Mouse (Mus musculus): ENCODE measurements around the gene Cd81. TPM values are rescaled to one million over a fixed set of nuclear protein-coding genes. Genes with fewer than 3 reads are reported as not detected.

Gene Cd81
- total and polyA plus RNA-seq, 2 experiments from 2014 or later: 423 to 473 TPM

DNA sequence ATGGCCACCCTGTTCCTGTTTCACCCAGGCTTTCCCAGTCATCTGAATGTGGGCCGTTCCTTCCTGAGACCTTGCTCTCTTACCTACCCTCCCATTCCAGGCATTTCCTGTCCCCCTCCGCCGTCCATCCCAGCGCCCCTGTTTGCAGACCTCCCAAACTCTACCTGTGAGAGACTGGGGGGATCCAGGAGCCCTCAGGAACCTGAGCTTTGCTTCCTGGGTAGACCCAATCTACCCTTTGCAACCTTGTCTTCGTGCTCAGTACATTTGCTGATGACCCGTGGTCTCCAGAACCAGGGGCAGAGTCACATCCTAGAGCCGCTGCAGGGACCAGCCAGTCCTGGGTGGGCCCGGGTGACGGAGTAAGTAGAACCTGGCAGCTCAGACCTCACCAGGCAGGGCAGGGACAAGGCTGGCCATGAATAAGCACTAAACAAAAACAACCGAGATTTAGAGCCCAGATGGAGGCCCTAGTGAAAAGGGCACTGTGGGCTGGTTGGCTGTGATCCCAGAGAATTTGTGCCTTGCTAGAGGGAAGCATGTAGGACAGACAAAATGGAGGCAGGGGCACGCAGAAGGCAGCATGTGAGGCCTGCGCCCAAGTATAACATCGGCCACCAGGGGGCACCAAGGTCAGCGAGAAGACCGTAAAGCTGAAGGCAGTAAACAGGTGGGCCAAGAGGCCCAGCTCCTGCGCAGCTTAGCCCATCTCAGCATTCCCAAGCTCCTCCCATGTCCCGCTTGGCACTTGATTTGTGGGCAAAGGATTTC is 44.8 kb upstream of the Cd81 start:
- Histone ChIP-seq H3K4me2 (ENCODE audit: low read depth) (no peak overlapping the region), H3K27me3 (ENCODE audit: insufficient read depth, low read length) (no peaks in the 10 kb centered on the region), H3K9ac (no peak overlapping the region), H3K4me3 (ENCODE audit: low read depth, low read length) (no peak overlapping the region), H3K36me3 (ENCODE audit: insufficient read depth) (no peaks in the 10 kb centered on the region), H3K27ac (ENCODE audit: low read depth, low read length) (peak overlapping the region; percentile 54; the same call in 1 of the 2 replicates), H3K9me3 (ENCODE audit: low read length) (no peaks in the 10 kb centered on the region), H3K4me1 (ENCODE audit: insufficient read depth) (no peaks in the 10 kb centered on the region; the same call in 1 of the 2 replicates)
- peak; percentile 87 for DNase-seq
- WGBS: 30% methylated on average over 17 of the region's 17 CpGs
- peak; percentile 92 for ATAC-seq
- peak; percentile 86 for TF ChIP-seq CTCF (IDR thresholded peaks at IDR 0.05; ENCODE audit: low read depth)

DNA sequence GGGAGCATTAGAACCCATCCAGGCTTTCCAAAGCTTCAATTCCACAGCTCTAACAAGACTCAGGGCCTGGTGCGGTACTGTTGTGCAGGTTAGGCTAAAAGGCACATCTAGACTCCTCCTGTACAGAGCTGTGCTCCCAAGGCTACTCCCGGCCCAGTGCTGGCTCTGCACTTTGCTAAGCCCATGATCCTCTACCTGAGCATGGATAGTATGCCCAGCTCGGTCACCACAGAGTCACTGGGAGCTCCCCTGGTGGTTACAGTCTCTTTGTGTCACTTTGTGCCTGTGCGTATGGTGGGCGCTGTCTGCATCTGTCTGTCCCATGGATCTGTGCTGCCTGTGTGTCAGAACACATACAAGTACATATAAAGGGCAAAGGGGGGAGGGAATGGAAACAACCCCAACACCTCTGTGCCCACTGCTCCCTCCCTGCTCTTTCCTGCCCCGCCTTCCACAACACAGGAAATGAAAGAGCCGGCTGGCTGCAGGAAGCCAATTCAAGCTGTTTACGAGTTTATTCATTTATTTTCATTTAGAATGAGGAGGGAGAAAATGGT is 44.1 kb upstream of the Cd81 start:
- TF ChIP-seq CTCF (IDR thresholded peaks at IDR 0.05; ENCODE audit: low read depth): no peak

DNA sequence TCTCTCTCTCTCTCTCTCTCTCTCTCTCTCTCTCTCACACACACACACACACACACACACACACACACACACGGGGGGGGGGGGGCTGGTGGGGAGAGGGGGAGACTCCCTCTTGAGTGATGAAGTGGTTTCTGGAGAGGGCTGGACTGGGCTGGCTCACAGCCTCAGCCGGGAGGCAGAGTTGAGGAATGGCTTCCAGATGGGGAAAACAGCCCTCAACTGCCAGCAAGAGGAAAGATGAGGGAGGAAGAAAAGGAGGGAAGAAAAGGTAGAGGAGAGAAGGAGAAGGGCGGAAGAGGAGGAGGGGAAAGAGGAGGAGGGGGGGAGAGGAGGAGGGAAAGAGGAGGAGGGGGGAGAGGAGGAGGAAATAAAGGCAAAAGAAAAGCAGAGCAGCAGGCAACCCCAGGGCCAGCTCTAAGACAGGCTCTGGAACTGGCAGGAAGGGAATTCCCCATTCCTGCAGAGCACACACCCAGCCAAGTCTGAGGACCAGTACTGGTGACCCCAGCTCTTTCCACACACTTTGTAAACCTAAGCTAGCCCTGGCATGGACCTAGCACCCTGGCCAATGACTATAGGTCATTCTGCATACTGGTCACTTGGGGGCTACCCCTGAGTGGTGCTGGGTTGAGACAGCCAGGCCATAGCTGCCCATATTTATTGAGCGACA is 43.4 kb upstream of the Cd81 start:
- ATAC-seq (peak; percentile 25; the same call in 1 of the 2 replicates), DNase-seq (no peak)
- no peak overlapping the region for H3K4me3 ChIP-seq (ENCODE audit: low read depth, low read length)
- no peak overlapping the region for H3K9ac ChIP-seq
- no peaks in the 10 kb centered on the region; the same call in 1 of the 2 replicates for H3K4me1 ChIP-seq (ENCODE audit: insufficient read depth)
- TF ChIP-seq CTCF (IDR thresholded peaks at IDR 0.05; ENCODE audit: low read depth): no peak
- 45% methylated on average over 3 of the region's 4 CpGs for WGBS
- H3K4me2 ChIP-seq (ENCODE audit: low read depth): no peak overlapping the region
- peak overlapping the region; percentile 35 for H3K27ac ChIP-seq (ENCODE audit: low read depth, low read length)
- no peaks in the 10 kb centered on the region for H3K9me3 ChIP-seq (ENCODE audit: low read length)
- no peaks in the 10 kb centered on the region for H3K27me3 ChIP-seq (ENCODE audit: insufficient read depth, low read length)
- H3K36me3 ChIP-seq (ENCODE audit: insufficient read depth): no peaks in the 10 kb centered on the region

More for the DNA sequence above, 44.1 kb upstream of the Cd81 start:
- 60% methylated on average over 8 of the region's 8 CpGs for WGBS
- Histone ChIP-seq H3K36me3 (ENCODE audit: insufficient read depth) (no peaks in the 10 kb centered on the region), H3K4me3 (ENCODE audit: low read depth, low read length) (no peak overlapping the region), H3K27ac (ENCODE audit: low read depth, low read length) (peak overlapping the region; percentile 54; the same call in 1 of the 2 replicates), H3K27me3 (ENCODE audit: insufficient read depth, low read length) (no peaks in the 10 kb centered on the region), H3K9ac (no peak overlapping the region), H3K4me1 (ENCODE audit: insufficient read depth) (no peaks in the 10 kb centered on the region; the same call in 1 of the 2 replicates), H3K4me2 (ENCODE audit: low read depth) (no peak overlapping the region), H3K9me3 (ENCODE audit: low read length) (no peaks in the 10 kb centered on the region)
- ATAC-seq (peak; percentile 36), DNase-seq (no peak)

DNA sequence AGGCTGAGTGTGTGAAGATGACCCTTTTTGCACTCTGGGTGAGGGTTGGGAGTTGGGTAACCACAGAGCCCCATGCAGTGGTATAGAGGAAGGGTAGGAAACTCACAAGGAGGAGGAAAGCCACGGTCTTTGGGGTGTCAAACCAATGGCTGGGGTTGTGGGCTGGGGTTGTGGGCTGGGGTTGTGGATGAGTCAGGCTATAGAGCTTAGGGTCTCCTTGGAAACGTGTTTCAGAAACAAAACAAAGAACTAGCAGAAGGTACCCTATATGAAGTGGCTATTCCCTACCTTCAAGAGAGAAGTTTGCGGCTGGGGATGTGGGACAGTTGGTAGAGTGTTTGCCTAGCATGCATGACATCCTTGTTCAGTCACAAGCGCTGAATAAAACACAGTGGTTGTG is 42.5 kb upstream of the Cd81 start:
- ATAC-seq: no peak

DNA sequence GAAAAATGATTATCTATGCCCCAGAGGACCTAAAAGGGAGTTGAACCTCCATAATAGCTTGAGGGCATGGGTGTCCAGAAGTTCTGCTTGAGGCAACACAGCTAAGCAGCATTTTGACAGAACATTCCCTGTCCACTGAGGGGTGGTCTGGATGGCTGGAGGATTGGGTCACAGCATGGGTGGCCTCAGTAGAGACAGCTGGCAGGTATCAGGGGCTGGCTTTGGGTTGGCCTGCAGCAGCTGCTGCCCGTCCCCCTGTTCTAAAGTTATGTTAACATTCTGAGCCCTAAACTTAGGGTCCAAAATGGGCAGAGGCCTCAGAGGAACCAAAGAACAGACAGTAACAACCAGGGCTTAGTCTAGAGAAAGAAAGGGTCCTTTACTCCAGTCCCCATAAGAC is 41.3 kb upstream of the Cd81 start:
- Histone ChIP-seq H3K27me3 (ENCODE audit: insufficient read depth, low read length) (no peaks in the 10 kb centered on the region), H3K27ac (ENCODE audit: low read depth, low read length) (no peak overlapping the region), H3K4me2 (ENCODE audit: low read depth) (no peak overlapping the region), H3K4me3 (ENCODE audit: low read depth, low read length) (no peak overlapping the region), H3K4me1 (ENCODE audit: insufficient read depth) (no peaks in the 10 kb centered on the region; the same call in 1 of the 2 replicates), H3K36me3 (ENCODE audit: insufficient read depth) (no peaks in the 10 kb centered on the region), H3K9ac (no peak overlapping the region), H3K9me3 (ENCODE audit: low read length) (no peaks in the 10 kb centered on the region)
- no peak for ATAC-seq
- DNase-seq: no peak
- no peak for TF ChIP-seq CTCF (IDR thresholded peaks at IDR 0.05; ENCODE audit: low read depth)
- WGBS: 81% methylated on average over 1 of the region's 1 CpGs

More for the DNA sequence above, 42.5 kb upstream of the Cd81 start:
- H3K9me3 ChIP-seq (ENCODE audit: low read length): no peaks in the 10 kb centered on the region
- H3K27ac ChIP-seq (ENCODE audit: low read depth, low read length): no peak overlapping the region
- no peaks in the 10 kb centered on the region for H3K36me3 ChIP-seq (ENCODE audit: insufficient read depth)
- H3K4me2 ChIP-seq (ENCODE audit: low read depth): no peak overlapping the region
- no peak for DNase-seq
- no peaks in the 10 kb centered on the region for H3K27me3 ChIP-seq (ENCODE audit: insufficient read depth, low read length)
- 83% methylated on average over 4 of the region's 4 CpGs for WGBS
- H3K9ac ChIP-seq: no peak overlapping the region
- no peak overlapping the region for H3K4me3 ChIP-seq (ENCODE audit: low read depth, low read length)
- TF ChIP-seq CTCF (IDR thresholded peaks at IDR 0.05; ENCODE audit: low read depth): no peak
- H3K4me1 ChIP-seq (ENCODE audit: insufficient read depth): no peaks in the 10 kb centered on the region; the same call in 1 of the 2 replicates

DNA sequence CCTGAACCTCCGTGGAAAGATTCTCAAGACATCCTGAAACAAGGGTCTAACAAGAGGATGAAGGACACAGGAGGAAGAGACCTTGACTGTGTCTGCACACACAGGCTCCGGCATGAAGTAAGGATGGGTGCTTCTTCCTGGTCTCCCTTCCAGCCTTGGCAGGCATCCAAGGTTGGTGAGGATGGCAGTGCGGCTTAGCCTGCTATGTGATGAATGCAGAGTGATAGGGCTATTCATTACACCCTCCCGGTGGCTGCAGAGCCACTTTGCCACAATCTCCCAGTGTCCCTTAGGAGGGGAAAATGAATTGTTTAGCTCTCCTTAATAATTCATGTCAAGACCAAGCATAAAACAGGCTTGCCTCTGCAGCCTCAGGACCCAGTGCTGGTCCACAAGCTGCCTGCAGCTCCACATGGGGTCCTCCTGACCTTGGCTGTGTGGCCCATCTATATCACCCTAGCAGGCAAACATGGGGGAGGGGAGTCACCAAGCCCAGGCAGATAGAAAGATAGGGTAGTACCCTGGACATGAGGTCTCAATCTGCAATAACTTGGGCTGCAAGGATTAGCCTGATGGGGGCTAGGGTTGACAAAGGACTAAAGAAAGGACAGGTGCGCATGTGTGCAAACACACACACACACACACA is 40.2 kb upstream of the Cd81 start:
- Histone ChIP-seq H3K4me2 (ENCODE audit: low read depth) (no peak overlapping the region), H3K9ac (no peak overlapping the region), H3K4me3 (ENCODE audit: low read depth, low read length) (no peak overlapping the region), H3K9me3 (ENCODE audit: low read length) (no peaks in the 10 kb centered on the region), H3K4me1 (ENCODE audit: insufficient read depth) (no peaks in the 10 kb centered on the region; the same call in 1 of the 2 replicates), H3K27me3 (ENCODE audit: insufficient read depth, low read length) (no peaks in the 10 kb centered on the region), H3K36me3 (ENCODE audit: insufficient read depth) (no peaks in the 10 kb centered on the region), H3K27ac (ENCODE audit: low read depth, low read length) (no peak overlapping the region)
- 59% methylated on average over 5 of the region's 5 CpGs for WGBS
- no peak for TF ChIP-seq CTCF (IDR thresholded peaks at IDR 0.05; ENCODE audit: low read depth)
- ATAC-seq (no peak), DNase-seq (peak; percentile 34)

Data from forebrain, postnatal 0 days (tissue).